Mouse (Mus musculus): ENCODE data around the gene Patl1. TPM values are rescaled to one million over a fixed set of nuclear protein-coding genes. Genes with fewer than 3 reads are reported as not detected.
A peak's percentile ranks its signal among the peaks of the same experiment; 100 is the strongest.

The Patl1 gene
- total and polyA plus RNA-seq, 2 experiments from 2014 or later = 11.9 to 13.4 TPM

DNA sequence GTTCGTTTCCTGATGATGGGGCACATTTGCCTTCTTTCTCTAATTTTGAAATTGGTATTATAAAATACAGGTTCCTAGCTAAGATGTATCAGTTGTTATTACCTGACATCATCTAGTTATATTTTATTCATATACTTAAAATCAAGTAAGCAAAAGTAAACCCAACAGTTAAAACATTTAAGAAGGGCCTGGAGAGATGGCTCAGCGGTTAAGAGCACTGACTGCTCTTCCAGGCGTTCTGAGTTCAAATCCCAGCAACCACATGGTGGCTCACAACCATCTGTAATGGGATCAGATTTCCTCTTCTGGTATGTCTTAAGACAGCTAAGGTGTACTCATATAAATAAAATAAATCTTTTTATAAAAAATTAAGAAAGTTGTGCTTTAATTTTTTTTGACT lies 75.6 kb downstream of the Patl1 start:
- H3K36me3 ChIP-seq (ENCODE audit: insufficient read depth, low read length) = peaks cover 66% of the 10 kb centered on the region

DNA sequence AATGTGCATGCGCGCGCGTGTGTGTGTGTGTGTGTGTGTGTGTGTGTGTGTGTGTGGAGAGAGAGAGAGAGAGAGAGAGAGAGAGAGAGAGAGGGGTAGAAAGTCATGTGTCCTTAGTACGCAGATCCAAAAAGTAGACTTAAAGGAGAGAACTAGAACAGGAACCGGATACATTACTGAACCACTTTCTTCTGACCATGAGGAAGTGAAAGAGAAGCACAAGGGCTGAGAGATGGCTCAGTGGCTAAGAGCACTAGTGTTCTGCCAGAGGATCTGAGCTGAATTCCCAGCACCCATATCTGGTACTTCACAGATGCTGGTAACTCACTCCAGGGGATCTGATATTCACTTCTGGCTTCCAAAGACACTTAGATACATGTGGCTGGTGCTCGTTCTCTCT lies 77.1 kb downstream of the Patl1 start:
- Histone ChIP-seq H3K9me3 (ENCODE audit: low read length) (no peaks in the 10 kb centered on the region), H3K4me1 (ENCODE audit: insufficient read depth, low read length) (no peaks in the 10 kb centered on the region), H3K4me3 (ENCODE audit: low read depth, low read length) (no peak overlapping the region), H3K27ac (ENCODE audit: low read depth, low read length) (no peak overlapping the region), H3K27me3 (ENCODE audit: insufficient read depth, low read length) (no peaks in the 10 kb centered on the region), H3K36me3 (ENCODE audit: insufficient read depth, low read length) (peaks cover 58% of the 10 kb centered on the region), H3K9ac (replicated peaks; ENCODE audit: low read length, poor library complexity, severe bottlenecking) (no peak overlapping the region), H3K4me2 (ENCODE audit: low read depth, low read length, poor library complexity, severe bottlenecking) (no peak overlapping the region)
- no peak for TF ChIP-seq CTCF (IDR thresholded peaks at IDR 0.05)
- DNase-seq (ENCODE audit: low spot score) (no peak), ATAC-seq (ENCODE audit: low FRiP score) (no peak)
- WGBS = 97% methylated on average over 7 of the region's 7 CpGs

More for the DNA sequence above, 75.6 kb downstream of the Patl1 start:
- Histone ChIP-seq H3K4me2 (ENCODE audit: low read depth, low read length, poor library complexity, severe bottlenecking) (no peak overlapping the region), H3K27me3 (ENCODE audit: insufficient read depth, low read length) (no peaks in the 10 kb centered on the region), H3K9ac (replicated peaks; ENCODE audit: low read length, poor library complexity, severe bottlenecking) (no peak overlapping the region), H3K27ac (ENCODE audit: low read depth, low read length) (no peak overlapping the region), H3K4me3 (ENCODE audit: low read depth, low read length) (no peak overlapping the region), H3K4me1 (ENCODE audit: insufficient read depth, low read length) (no peaks in the 10 kb centered on the region), H3K9me3 (ENCODE audit: low read length) (no peaks in the 10 kb centered on the region)
- DNase-seq (ENCODE audit: low spot score) (no peak), ATAC-seq (ENCODE audit: low FRiP score) (no peak)
- 89% methylated on average over 3 of the region's 3 CpGs for WGBS
- no peak for TF ChIP-seq CTCF (IDR thresholded peaks at IDR 0.05)

GRCm38 (mm10) chr19:11992034-11992433 lies 79.8 kb downstream of the Patl1 start:
- no peak overlapping the region for H3K27ac ChIP-seq (ENCODE audit: low read depth, low read length)
- TF ChIP-seq CTCF (IDR thresholded peaks at IDR 0.05) = no peak

DNA sequence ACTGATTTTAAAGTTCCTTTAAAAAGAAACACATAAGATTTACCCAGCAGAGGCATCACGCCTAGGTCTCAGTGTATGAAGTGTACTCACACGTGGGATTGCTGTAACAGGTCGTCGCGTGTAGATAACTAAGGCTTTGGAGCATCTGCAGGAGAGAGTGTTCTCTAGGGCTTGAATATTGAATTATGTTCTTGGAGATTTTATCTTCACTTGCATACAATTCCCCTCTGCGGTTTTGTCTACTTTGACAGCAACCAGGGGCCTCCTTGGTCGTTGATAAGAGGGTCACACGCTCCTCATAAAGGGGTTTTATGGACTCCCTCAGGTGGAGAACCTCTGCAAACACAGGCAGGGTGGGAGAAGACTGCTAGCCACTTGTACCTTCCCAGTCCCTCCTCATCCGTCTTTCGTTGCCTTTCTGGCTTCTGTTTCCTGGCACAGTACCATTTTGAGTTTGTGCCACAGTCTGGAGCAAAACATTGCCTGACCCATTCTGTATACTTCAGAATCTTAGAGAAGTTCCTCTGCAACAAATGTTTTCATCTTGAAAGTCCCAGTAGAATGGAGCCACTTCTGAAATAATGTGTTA lies 80.3 kb downstream of the Patl1 start:
- H3K9ac ChIP-seq (replicated peaks; ENCODE audit: low read length, poor library complexity, severe bottlenecking) = no peak overlapping the region
- no peak for ATAC-seq (ENCODE audit: low FRiP score)
- no peak for TF ChIP-seq CTCF (IDR thresholded peaks at IDR 0.05)
- no peak overlapping the region for H3K4me2 ChIP-seq (ENCODE audit: low read depth, low read length, poor library complexity, severe bottlenecking)
- no peak for DNase-seq (ENCODE audit: low spot score)
- H3K4me1 ChIP-seq (ENCODE audit: insufficient read depth, low read length) = no peaks in the 10 kb centered on the region
- no peak overlapping the region for H3K4me3 ChIP-seq (ENCODE audit: low read depth, low read length)
- WGBS = 92% methylated on average over 10 of the region's 10 CpGs
- H3K27me3 ChIP-seq (ENCODE audit: insufficient read depth, low read length) = no peaks in the 10 kb centered on the region
- H3K27ac ChIP-seq (ENCODE audit: low read depth, low read length) = no peak overlapping the region
- H3K36me3 ChIP-seq (ENCODE audit: insufficient read depth, low read length) = peaks cover 50% of the 10 kb centered on the region
- no peaks in the 10 kb centered on the region for H3K9me3 ChIP-seq (ENCODE audit: low read length)

More at GRCm38 (mm10) chr19:11992034-11992433, 79.8 kb downstream of the Patl1 start:
- WGBS = 96% methylated on average over 9 of the region's 9 CpGs
- ATAC-seq (ENCODE audit: low FRiP score) = no peak
- no peak overlapping the region for H3K4me2 ChIP-seq (ENCODE audit: low read depth, low read length, poor library complexity, severe bottlenecking)
- H3K27me3 ChIP-seq (ENCODE audit: insufficient read depth, low read length) = no peaks in the 10 kb centered on the region
- H3K9ac ChIP-seq (replicated peaks; ENCODE audit: low read length, poor library complexity, severe bottlenecking) = no peak overlapping the region
- H3K36me3 ChIP-seq (ENCODE audit: insufficient read depth, low read length) = peaks cover 54% of the 10 kb centered on the region
- no peak for DNase-seq (ENCODE audit: low spot score)
- no peaks in the 10 kb centered on the region for H3K9me3 ChIP-seq (ENCODE audit: low read length)
- H3K4me3 ChIP-seq (ENCODE audit: low read depth, low read length) = no peak overlapping the region
- no peaks in the 10 kb centered on the region for H3K4me1 ChIP-seq (ENCODE audit: insufficient read depth, low read length)

Small RNA genes lying within 50 kb of the gene (microRNA-seq; reads per million reads assigned to microRNA genes)
- 12.7 reads per million, percentile 24 among the genes with 10 or more reads in this experiment for gene Mir6994 (ENCODE audit: borderline number of aligned reads)

Other genes with a start within 250 kb of the Patl1 start
- gene Oosp1, start 221.2 kb upstream of the Patl1 start, total RNA-seq (2014; rRNA removed) = not detected in 2 replicates
- not detected in 2 replicates for gene Oosp1, start 221.2 kb upstream of the Patl1 start, polyA plus RNA-seq (2015; fragmentation: Nextera tagmentation; extraction: Ambion mirVana)
- not detected in 2 replicates for gene Oosp3, start 215.3 kb upstream of the Patl1 start, total RNA-seq (2014; rRNA removed)
- gene Oosp3, start 215.3 kb upstream of the Patl1 start, polyA plus RNA-seq (2015; fragmentation: Nextera tagmentation; extraction: Ambion mirVana) = not detected in 2 replicates
- gene Gif, start 164.8 kb upstream of the Patl1 start, total RNA-seq (2014; rRNA removed) = not detected in 2 replicates
- gene Gif, start 164.8 kb upstream of the Patl1 start, polyA plus RNA-seq (2015; fragmentation: Nextera tagmentation; extraction: Ambion mirVana) = not detected in 2 replicates
- 15.6 and 22.8 TPM in 2 replicates for gene Mrpl16, start 142.0 kb upstream of the Patl1 start, total RNA-seq (2014; rRNA removed)
- gene Mrpl16, start 142.0 kb upstream of the Patl1 start, polyA plus RNA-seq (2015; fragmentation: Nextera tagmentation; extraction: Ambion mirVana) = 52.3 and 53.0 TPM in 2 replicates
- 28.8 and 35.0 TPM in 2 replicates for gene Stx3, start 93.0 kb upstream of the Patl1 start, total RNA-seq (2014; rRNA removed)
- 36.6 and 37.8 TPM in 2 replicates for gene Stx3, start 93.0 kb upstream of the Patl1 start, polyA plus RNA-seq (2015; fragmentation: Nextera tagmentation; extraction: Ambion mirVana)
- not detected in 2 replicates for gene Olfr1417, start 73.2 kb upstream of the Patl1 start, total RNA-seq (2014; rRNA removed)
- 0.16 and 0.18 TPM in 2 replicates for gene Olfr1417, start 73.2 kb upstream of the Patl1 start, polyA plus RNA-seq (2015; fragmentation: Nextera tagmentation; extraction: Ambion mirVana)
- not detected in 2 replicates for gene Olfr1418, start 51.3 kb upstream of the Patl1 start, total RNA-seq (2014; rRNA removed)
- not detected in 2 replicates for gene Olfr1418, start 51.3 kb upstream of the Patl1 start, polyA plus RNA-seq (2015; fragmentation: Nextera tagmentation; extraction: Ambion mirVana)
- gene Olfr1419, start 37.3 kb upstream of the Patl1 start, total RNA-seq (2014; rRNA removed) = 0.16 TPM in 1 of 2 replicates, not detected in the other
- gene Olfr1419, start 37.3 kb upstream of the Patl1 start, polyA plus RNA-seq (2015; fragmentation: Nextera tagmentation; extraction: Ambion mirVana) = not detected in 2 replicates
- gene Olfr1420, start 25.8 kb upstream of the Patl1 start, total RNA-seq (2014; rRNA removed) = not detected in 2 replicates
- gene Olfr1420, start 25.8 kb upstream of the Patl1 start, polyA plus RNA-seq (2015; fragmentation: Nextera tagmentation; extraction: Ambion mirVana) = 0.06 TPM in 1 of 2 replicates, not detected in the other
- gene Osbp, start 53.5 kb downstream of the Patl1 start, total RNA-seq (2014; rRNA removed) = 24.6 and 28.1 TPM in 2 replicates
- 2.8 TPM in 2 replicates for gene Osbp, start 53.5 kb downstream of the Patl1 start, polyA plus RNA-seq (2015; fragmentation: Nextera tagmentation; extraction: Ambion mirVana)
- gene Olfr1423, start 128.9 kb downstream of the Patl1 start, total RNA-seq (2014; rRNA removed) = not detected in 2 replicates
- not detected in 2 replicates for gene Olfr1423, start 128.9 kb downstream of the Patl1 start, polyA plus RNA-seq (2015; fragmentation: Nextera tagmentation; extraction: Ambion mirVana)
- gene Olfr1424, start 150.3 kb downstream of the Patl1 start, total RNA-seq (2014; rRNA removed) = not detected in 2 replicates
- gene Olfr1424, start 150.3 kb downstream of the Patl1 start, polyA plus RNA-seq (2015; fragmentation: Nextera tagmentation; extraction: Ambion mirVana) = not detected in 2 replicates
- not detected in 2 replicates for gene Olfr1425, start 165.3 kb downstream of the Patl1 start, total RNA-seq (2014; rRNA removed)
- gene Olfr1425, start 165.3 kb downstream of the Patl1 start, polyA plus RNA-seq (2015; fragmentation: Nextera tagmentation; extraction: Ambion mirVana) = not detected in 2 replicates
- gene Olfr1426, start 179.6 kb downstream of the Patl1 start, total RNA-seq (2014; rRNA removed) = not detected in 2 replicates
- gene Olfr1426, start 179.6 kb downstream of the Patl1 start, polyA plus RNA-seq (2015; fragmentation: Nextera tagmentation; extraction: Ambion mirVana) = not detected in 2 replicates
- gene Olfr1427, start 190.9 kb downstream of the Patl1 start, total RNA-seq (2014; rRNA removed) = not detected in 2 replicates
- not detected in 2 replicates for gene Olfr1427, start 190.9 kb downstream of the Patl1 start, polyA plus RNA-seq (2015; fragmentation: Nextera tagmentation; extraction: Ambion mirVana)
- not detected in 2 replicates for gene Olfr1428, start 203.5 kb downstream of the Patl1 start, total RNA-seq (2014; rRNA removed)
- gene Olfr1428, start 203.5 kb downstream of the Patl1 start, polyA plus RNA-seq (2015; fragmentation: Nextera tagmentation; extraction: Ambion mirVana) = not detected in 2 replicates
- not detected in 2 replicates for gene Olfr76, start 210.8 kb downstream of the Patl1 start, total RNA-seq (2014; rRNA removed)
- not detected in 2 replicates for gene Olfr76, start 210.8 kb downstream of the Patl1 start, polyA plus RNA-seq (2015; fragmentation: Nextera tagmentation; extraction: Ambion mirVana)